Mouse (Mus musculus) bone marrow, adult 2 months (tissue): ENCODE results near the gene Pirt.

Source experiments
- CTCF ChIP-seq: fragments of 200-500 bp; IDR thresholded peaks from 2 replicates; pipeline ENCODE4 v1.5.1; 2011; ENCODE audit warnings: low read length, control low read depth; ENCODE audit not compliant: control insufficient read depth, insufficient read depth
- POLR2A ChIP-seq: fragments of 200-500 bp; IDR thresholded peaks from 2 replicates; pipeline ENCODE4 v1.6.1; 2011; ENCODE audit warnings: low read depth, mild to moderate bottlenecking, control low read depth, low read length, borderline replicate concordance; ENCODE audit not compliant: control insufficient read depth

DNA sequence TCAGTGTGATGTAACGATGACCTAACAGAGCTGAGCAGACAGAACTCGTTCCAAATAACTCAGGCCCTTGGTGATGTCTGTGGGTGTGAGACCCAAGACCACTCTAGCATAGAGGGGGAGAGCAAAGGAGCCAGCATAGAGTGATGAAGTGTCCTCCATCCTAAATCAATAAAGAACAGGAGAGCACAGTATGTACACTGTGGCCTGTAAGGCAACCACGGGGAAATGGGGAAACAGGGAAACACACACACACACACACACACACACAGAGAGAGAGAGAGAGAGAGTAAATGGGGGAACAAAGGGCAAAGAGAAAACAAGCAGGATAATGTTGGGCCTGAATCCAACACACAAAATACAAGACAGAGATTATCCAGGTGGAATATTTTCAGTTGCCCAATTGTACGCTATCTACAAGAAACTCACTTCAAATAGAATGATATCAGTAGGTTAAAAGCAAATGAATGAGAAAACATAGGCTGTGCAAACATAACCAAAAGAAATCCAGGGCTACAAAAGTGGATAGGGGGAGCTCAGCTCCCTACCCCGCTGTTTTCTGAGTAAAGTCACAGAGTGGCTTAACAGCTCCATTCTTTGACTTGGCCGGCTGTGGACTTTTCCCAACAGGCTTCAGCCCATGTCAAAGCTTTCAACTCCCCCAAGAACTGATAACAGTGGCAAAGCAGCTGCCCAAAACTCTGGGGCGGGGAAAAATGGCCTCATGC is 64.0 kb downstream of the Pirt start:
- no peak for TF ChIP-seq CTCF
- no peak for TF ChIP-seq POLR2A
